Mouse (Mus musculus) adrenal gland, postnatal 10 days (tissue): ENCODE measurements around the gene Pacsin3. TPM values are rescaled to one million over a fixed set of nuclear protein-coding genes. Genes with fewer than 3 reads are reported as not detected.
A peak's percentile ranks its signal among the peaks of the same experiment; 100 is the strongest.
"Not testable (repeated sequence)": the region's sequence is repeated elsewhere in the genome, so short reads cannot be mapped to it uniquely, and the experiment has no call there.

Experiments used
- DNase-seq: peaks from one replicate; pipeline ENCODE4 v3.0.0; 2021; ENCODE audit warnings: mixed read lengths
- long read RNA-seq, 2 experiments: library from polyadenylated mRNA; stranded (forward); transcript quantifications; one replicate each; pipeline ENCODE4 v2.0.0; 2021
- total RNA-seq, 2 experiments: library from RNA; stranded (reverse); gene quantifications; 2 replicates each; pipeline ENCODE4 v1.2.3; 2021

Pacsin3 gene
- 10 to 100 TPM; 53.9 to 80.0 TPM for total RNA-seq
- long read RNA-seq, experiment 1, transcript Pacsin3-215 (11 exons, 1,859 nt): minor isoform, 5 of 72 reads
- long read RNA-seq, experiment 1, transcript Pacsin3-201 (11 exons, 1,862 nt): major isoform, 20 of 72 reads
- long read RNA-seq, experiment 1, partial matches to known transcripts: 13 of 72 reads
- long read RNA-seq, experiment 1, other reads (novel, unspliced or antisense): 34 of 72 reads
- long read RNA-seq, experiment 2, transcript Pacsin3-215 (11 exons, 1,859 nt): minor isoform, 6 of 53 reads
- long read RNA-seq, experiment 2, transcript Pacsin3-201 (11 exons, 1,862 nt): major isoform, 15 of 53 reads
- long read RNA-seq, experiment 2, partial matches to known transcripts: 7 of 53 reads
- long read RNA-seq, experiment 2, other reads (novel, unspliced or antisense): 25 of 53 reads

DNA sequence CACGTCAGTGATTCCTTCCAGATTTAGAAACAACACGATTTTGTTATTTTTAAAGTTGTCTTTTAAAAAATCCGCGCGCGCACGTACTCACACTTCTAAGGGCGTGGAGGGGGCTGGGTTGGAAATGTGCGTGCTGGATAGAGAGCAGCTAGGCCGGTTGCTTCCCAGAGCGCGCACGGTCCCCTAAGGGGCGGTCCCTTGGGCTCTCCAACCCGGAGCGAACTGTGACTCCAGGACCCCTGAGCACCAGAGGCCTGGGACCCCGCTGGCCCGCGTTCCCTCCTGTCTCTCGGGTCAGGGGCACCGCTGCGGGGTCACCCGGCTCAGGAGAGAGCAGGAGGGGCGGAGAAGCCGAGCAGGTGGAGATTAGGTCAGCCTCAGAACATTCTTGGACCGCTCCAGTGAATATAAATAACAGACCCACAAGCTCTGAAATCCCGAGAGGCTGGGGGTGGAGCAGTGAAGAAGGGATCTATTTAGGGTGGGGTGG, at the start of gene Pacsin3:
Gene Pacsin3, plus strand, starts transcription at position 294 of the 490 bp plus-strand sequence.
- peak; percentile 41 for DNase-seq

DNA sequence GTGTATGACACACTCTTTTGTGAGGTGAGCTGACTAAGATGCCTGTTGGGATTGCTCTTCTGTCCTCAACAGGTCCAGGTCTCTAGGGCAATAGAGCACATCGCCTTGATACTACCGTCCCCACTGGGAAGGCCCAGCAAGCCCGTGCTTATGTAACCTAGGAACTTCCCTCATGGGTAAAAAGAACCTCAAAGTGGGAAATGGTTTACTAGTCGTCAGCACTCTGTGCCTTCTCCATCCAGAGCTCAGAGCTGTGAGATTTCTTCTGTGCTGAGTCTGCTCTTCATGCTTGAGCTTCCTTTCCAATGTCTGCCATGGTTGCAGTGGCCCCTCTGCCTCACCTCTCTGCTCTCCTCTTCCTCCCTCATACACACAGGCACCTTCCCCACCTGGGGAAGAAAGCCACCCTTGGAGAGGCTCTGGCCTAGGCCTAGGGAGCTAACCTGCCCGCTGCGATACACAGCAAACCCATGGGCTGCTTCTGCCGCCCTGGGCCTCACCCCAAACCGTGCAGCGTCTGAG, 49.4 kb upstream of the Pacsin3 start:
- DNase-seq: no peak

DNA sequence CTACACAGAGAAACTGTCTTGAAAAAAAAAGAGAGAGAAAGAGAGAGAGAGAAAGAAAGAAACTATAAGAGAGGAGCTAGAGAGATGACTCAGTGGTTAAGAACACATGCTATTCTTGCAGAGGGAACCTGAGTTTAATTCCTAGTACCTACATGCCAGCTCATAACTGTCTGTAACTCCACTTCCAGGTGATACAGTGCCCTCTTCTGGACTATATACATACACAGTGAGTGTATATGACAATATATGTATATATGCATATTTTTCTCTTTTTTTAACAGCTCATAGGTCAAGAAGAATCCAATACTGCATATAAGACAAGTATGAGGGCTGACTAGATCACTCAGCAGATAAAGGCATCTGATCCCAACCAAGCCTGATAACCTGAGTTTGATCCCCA, 42.4 kb upstream of the Pacsin3 start:
- no peak for DNase-seq

DNA sequence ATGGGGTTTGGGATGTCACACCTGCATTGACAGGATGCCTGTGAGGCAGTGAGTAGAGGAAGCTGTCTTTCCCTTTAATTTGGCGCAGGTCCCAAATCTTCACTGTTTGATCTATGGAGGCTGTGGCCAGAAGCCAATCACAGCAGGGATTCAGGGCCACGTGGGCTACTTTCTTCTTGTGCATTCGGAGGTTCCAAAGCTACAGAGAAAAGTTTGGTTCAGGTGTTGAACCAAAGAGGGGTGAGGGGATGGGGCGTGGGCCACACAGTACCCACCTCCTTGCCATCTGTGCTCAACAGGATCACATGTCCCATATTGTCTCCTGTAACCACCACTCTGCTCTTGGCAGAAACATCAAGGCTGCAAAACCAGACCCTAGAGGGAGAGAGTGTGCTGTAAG, 38.7 kb upstream of the Pacsin3 start:
- peak; percentile 44 for DNase-seq

DNA sequence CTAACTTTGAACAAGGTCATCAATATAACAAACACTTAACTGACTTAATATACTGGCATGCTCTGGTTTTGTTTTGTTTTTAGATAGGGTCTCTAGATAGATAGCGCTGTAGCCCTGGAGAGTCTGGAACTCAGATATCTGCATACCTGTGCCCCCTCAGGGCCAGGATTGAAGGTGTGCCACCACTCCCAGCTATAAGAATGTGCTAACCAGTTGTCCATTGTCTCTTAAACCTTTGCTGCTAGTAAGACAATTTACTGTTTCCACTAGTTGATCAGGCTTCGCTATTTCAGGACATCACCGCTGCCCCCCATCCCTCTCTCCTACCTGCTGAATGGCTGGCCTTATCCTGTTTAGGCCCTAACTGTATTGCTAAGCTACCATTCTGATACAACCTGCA, 35.3 kb upstream of the Pacsin3 start:
- no peak for DNase-seq

DNA sequence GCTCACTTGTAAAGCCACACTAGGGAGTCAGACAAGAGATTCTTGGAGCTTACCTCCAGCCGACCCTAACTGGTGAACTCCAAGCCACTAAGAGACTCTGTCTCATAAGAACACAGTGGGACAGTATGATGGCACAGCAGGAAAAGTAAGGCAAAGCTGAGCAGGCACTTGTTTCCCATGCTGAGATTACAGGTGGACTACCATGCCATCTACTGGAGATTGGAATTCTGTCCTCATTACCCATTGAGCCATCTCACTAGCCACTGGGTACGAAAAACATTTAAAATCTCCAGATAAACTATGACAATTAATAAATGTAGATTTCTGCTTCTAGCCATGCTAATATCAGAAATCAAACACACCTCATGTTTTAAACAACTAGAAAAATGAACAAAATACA, 32.1 kb upstream of the Pacsin3 start:
- no peak for DNase-seq

DNA sequence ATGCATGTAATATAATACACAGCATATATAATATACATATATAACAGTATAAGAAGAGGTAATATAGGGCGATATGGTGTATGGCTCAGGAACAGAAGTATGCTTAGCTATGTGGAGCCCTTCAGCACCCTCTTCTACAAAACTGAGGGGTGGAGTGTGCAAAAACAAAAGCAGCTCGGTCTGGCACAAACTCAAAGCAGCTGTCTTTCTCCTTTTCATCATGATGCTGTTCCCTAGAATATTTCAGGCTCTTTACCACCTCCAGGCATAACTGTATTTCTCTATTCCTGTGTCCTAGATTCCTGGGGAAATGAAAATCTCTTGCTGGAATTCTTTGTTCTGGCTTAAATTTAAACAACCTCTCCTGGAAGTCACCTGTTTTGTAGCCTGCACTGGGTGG, 26.0 kb upstream of the Pacsin3 start:
- no peak for DNase-seq

DNA sequence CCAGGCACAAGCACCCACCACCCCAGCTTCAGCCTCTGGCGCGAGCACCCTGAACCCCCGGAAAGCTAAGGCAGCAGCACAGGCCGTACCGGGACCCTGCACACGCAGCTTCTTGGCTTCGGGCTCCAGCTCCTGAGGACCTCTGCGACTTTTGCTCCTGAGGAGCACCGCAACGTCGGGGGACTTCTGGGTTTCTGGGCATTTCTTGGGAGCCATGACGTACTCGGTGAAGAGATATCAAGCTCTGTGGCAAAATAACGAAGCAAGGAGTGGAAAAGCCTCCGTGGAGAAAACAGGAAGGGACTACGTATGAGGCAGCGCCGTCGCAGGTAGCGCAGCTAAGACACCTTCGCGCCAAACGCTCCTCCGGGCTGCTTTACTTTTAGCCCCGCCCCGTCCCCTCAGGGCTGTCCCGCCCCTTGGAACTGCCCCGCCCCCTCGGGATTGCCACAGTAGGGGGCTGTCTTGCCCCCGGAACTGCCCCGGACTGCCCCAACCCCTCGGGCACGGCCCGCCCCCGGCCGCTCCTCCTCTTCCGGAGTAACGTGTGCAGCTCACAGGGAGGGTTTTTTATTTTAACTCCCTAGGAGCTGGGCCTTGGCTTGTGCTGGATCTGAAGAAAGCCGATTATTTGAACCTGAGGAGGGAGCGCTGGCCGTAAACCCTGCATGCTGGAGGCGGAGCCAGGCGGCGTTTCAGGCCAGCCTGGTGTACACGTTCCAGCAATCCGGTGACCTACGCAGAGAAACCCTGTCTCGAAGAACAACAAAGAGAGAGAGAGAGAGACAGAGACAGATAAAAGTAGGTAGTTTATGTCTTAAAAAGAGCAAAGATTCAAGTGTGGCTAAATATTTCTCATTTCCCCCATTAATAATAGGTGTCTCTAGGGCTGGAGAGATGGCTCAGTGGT, 18.9 kb upstream of the Pacsin3 start, which contains the start of gene Ddb2:
Gene Ddb2, minus strand, starts transcription at position 382 of the 910 bp plus-strand sequence.
- peak; percentile 98 for DNase-seq

DNA sequence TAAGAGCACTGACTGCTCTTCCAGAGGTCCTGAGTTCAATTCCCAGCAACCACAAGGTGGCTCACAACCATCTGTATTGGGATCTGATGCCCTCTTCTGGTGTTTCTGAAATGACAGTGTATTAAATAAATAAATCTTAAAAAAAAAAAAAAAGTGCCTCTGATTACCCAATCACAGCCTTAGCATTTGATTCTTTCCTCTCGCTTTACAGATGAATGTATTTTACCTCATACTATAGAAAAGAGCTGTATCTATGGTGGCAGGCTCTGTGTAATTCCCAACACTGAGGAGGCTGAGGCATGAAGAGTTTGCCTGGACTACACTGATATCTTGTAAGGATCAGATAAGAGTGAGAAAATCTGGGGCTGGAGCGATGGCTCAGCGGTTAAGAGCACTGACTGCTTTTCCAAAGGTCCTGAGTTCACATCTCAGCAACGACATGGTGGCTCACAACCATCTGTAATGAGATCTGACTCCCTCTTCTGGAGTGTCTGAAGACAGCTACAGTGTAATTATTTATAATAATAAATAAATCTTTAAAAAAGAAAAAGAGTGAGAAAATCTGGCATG, 18.2 kb upstream of the Pacsin3 start:
- not testable (repeated sequence) for DNase-seq

DNA sequence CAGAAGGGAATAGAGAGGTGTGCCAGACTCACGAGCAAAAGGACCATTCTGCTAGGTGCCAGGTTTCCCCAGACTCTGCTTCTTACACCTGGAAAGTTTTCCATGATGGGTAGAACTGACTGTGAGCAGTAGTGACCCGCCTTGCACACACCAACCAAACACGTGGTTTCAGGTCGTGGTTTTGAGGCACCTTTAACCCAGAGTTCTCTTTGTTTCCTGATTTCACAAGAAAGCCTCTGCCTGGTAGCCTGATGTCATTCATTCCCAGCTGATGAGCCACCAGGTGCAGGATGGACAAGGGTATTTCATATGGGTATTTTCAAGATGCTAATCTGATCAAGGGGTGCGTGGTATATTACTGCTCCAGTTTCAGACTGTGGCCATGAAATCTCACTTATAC, 13.2 kb upstream of the Pacsin3 start:
- no peak for DNase-seq

DNA sequence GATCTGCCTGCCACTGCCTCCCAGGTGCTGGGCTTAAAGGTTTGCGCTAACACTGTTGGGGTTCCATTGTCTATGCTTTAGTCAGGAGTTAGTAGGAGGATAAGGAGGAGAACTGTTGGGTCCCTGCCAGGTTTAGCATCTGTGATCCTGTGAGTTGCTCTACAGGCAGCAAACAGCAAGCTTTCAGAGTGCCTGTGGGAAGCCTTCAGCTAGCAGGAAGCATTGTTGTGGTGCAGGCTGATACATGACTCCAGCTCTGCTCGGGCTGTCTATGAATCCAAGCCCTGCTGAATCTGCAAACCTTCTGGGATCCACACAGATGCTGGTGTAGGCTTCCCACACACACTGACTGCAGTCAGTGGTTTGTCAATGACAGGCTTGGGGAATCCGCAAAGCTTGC, 12.3 kb upstream of the Pacsin3 start:
- no peak for DNase-seq

DNA sequence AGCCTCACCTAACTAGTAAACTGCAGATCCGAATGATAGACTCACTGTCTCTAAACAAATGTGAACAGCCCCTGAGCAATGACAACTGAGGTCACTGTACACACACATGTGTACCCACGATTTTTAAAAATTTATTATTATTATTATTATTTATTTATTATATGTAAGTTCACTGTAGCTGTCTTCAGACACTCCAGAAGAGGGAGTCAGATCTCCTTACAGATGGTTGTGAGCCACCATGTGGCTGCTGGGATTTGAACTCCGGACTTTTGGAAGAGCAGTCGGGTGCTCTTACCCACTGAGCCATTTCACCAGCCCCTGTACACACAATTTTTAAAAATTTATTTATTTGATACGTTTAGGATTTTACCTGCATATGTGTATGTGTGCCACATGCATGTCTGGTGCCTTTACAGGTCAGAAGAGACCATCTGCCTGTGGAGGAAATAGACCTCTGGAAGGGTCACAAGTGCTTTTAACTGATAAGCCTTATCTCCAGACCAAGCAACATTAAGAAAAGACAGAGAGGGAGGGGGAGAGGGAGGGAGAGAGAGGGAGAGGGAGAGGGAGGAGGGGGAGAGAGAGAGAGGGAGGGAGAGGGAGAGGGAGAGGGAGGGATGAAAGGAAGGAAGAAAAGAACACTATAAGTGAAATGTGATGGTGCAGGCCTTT, 11.1 kb upstream of the Pacsin3 start:
- no peak for DNase-seq

DNA sequence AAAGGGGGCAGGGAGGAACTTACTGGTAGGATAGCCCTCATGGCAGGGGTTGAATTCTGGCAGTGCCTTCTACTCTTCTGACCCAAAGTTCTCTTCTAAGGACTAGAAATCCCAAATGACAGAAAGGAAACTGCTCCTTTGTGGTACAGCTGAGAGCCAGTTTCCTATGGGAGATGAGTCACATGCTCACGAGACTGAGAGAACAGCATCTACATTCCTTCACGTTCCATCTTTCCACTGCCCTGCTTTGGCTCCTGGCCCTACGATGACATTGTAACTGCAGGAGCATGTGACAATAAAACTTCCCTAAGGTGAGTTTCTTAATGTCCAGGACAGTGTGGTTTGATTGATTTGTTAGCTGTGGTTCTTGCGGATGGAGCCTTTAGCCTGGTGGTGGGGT, 7.4 kb upstream of the Pacsin3 start:
- DNase-seq: no peak

DNA sequence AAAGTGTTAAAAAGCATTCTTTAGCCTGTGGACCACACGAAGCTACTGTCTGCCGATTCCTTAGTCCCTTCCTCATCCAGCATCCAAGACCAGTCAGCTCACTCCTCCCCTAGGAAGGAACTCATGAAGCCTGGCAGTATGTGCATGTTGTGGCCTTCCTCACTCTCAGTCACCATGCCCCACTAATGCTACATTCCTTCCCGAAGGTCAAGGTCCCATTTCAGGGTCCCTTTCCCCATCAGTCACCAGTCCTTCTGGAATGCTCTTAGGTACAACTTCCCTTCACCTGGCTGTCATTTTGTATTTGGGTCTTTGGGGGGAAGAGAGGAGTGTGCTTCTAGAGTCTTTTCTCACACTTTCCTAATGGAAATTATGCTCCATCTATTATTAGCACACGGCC, 3.8 kb upstream of the Pacsin3 start:
- no peak for DNase-seq

DNA sequence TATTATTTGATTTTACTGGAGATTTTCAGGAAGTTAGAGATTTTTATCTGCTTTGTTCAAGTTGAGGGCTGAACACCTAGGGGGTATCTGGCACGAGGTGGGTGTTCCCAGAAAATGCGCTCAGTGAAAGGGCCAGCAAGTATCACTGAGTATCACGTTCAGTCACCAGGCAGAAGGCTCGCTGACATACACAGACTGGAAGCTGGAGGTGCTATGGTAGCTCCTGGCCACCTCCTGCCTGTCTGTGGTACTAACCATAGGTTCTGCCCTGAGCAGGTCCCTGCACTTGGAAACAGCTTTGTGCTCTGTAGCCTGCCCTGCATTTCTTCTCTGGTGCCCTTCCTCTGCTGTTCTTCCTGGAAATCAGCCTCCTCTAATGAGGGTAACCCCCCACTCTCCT, 3.2 kb upstream of the Pacsin3 start:
- DNase-seq: no peak

DNA sequence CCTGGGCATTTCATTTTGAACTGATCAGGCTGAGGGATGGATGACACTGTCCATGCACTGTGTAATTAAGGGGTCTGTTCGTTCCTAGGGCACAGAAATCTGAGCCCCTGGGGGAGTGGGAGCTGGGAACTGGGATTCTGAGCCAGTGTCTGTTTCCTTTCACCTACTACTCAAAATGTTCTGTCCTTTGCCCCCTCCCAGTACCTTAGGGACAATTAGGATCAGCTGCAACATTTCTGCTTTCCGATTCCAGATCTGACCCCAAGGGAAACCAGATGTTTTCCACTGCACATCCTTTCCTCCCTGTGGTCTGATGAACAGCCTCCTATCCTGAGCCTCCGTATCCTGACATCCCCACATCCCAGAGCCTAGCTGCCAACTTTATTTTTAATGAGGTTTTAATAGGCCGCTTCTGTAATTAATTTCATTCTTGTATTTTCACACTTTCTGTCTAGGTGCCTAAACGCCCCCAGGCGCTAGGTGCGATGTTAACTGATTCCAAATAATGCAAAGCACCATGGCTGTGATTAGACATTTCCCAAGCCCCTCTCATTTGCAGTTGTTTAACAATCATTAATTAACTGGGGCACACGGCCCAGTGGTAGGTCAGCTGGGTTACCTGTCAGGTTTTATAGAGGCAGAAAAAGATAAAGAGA, 901 bp upstream of the Pacsin3 start:
- no peak for DNase-seq

DNA sequence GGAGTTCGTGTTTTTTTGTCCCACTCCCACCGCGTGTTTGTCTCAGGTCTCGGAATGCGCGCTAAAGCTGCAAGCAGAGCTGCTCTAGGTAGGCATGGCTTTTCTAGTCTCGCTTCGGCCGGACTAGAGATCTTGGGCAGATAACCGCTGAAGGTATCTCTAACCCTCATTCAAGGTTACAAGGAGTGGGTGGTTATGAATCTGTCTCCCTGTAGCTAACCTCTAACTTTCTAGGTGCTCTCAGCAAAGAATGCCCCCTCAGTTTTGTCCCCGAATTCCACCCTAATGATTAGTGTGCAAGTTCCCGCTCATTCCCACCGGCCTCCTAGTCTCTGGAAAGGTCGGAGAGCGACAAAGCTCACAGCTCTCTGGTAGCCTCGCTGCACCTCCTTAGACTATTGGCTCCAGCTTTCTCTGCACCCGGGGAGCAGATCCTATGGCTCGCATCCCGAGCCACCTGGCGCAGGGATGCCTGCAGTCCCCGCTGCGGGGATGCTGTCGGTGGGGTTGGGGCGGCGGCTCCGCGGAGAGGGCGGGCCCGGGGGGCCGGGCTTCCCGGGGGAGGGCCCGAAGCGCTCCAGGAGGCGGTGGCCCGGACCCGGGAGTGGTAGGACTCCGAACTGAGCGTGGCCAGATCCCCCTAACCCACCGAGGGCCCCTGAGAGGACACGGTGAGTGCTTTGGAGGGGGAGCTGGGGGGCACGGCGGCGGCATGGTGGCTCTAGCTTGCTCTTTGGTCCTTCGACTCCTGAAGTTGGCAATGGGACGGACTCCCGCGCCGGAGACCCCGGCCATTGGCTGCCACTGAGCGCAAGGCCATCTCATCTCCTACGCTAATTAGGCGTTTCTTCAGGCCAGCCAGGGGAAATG, 737 bp downstream of the Pacsin3 start:
- DNase-seq: peak; percentile 85

DNA sequence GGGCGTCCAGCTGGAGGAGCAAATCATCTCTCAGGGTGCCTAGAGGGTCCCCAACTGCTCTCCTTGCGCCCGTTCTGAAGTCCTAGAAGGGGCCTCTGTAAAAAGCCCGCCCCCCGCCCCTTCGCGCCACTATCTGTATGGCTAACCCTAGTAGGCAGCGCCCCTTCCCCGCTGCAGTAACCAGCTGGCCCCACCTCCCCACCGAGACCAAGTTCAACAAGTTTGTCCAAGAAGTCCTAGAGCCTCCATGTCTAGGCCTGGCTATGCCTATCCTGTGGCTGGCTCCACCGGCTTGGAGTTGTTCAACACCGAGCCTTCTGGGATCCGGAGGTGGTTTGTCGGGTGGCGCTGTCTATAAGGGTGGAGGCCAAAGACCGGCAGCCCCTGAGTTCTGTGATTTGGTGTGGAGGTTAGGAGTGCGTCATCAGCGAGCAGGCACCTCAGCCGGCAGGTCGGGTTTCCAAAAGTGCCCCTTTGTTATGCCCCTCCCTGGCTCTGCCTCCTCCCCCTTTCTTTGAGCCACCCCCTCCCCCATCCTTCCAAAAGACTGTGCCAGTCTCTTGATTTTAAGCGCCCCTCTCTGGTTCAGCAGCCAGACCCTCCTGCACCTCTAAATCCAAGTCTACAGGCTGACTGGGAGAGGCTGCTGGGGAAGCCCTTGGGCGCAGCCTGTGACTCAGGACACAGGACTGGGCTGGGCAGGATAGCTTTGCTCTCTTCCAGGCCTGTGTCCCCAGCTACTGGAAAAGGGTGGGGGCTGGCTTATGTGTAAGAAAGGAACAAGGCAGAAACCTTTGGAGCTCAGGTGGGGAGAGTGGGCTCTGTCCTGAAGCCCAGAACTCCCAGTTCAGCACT, 1.6 kb downstream of the Pacsin3 start:
- peak; percentile 53 for DNase-seq

DNA sequence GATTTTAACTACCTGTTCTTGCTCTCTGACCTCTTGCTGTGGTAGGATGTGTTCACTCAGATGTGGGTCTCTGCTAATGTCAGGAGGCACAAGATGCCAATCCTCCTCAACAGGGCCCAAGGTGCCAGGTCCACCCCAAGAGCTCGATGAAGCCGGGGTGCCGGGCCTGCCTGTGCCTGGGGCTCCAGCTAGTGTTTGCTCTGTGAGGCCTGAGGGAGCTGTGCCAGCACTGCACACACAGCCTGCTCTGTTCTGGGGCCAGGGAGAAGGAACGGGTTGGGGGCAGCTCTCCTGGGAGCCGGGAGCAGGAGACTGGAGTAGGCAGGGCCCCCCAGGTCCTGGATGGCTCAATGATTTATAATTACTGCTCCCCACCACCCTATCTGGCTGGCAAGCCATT, 2.3 kb downstream of the Pacsin3 start:
- peak; percentile 43 for DNase-seq
